Mouse (Mus musculus) testis, adult 2 months (tissue): ENCODE data around the gene Fanca.

Experiments
- CTCF ChIP-seq: fragments of 200-500 bp; IDR thresholded peaks from 2 replicates; pipeline ENCODE4 v1.5.1; 2012; ENCODE audit warnings: low read depth, mild to moderate bottlenecking, inconsistent platforms, low read length, moderate library complexity; ENCODE audit not compliant: control insufficient read depth, insufficient read depth, insufficient replicate concordance
- POLR2A ChIP-seq: fragments of 200-500 bp; IDR thresholded peaks from 2 replicates; pipeline ENCODE4 v1.6.1; 2012; ENCODE audit warnings: low read depth, mild to moderate bottlenecking, inconsistent platforms, low read length, moderate library complexity; ENCODE audit not compliant: control insufficient read depth

GRCm38 (mm10) chr8:123233760-123234159 is 84.6 kb downstream of the Fanca start:
- TF ChIP-seq CTCF: no peak
- no peak for TF ChIP-seq POLR2A
